27 mouse cellular contexts compared by ENCODE assay signal in the genomic region with DNA sequence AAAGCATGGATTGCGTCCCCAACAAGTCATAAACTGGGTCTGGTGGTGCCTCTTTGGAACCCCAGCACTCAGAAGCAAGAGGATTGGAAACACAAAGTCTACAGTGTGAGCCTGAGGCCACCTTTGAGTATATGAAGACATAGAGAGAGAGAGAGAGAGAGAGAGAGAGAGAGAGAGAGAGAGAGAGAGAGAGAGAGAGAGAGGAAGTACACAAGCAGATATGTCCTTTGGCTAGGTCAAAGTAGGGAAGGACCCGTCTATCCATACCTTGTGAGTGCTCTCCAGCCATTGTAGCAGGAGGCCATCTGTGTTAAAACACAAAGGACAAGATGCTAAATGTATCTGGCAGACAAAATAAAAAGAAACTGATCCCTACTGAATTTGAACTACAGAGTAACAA.
"Had no signal": no experiment of that assay in that cellular context is flagged by ENCODE, and none has a peak within 500 bp of the region (broad histone marks: within the 10 kb centered on the region; RNA-seq: fewer than 3 reads in every experiment).

No protein-coding gene starts in this region.

- H3K4me3 ChIP-seq: embryonic facial prominence, embryonic 10.5 days; embryonic facial prominence, embryonic 12.5 days; embryonic facial prominence, embryonic 13.5 days; embryonic facial prominence, embryonic 15.5 days; erythroblast, embryonic 14.5 days; forebrain, embryonic 10.5 days; forebrain, embryonic 12.5 days; forebrain, embryonic 13.5 days; forebrain, embryonic 15.5 days; gastrocnemius, adult 2 months; heart, adult 2 months had no signal

- H3K4me2 ChIP-seq: embryonic facial prominence, embryonic 12.5 days; embryonic facial prominence, embryonic 13.5 days; embryonic facial prominence, embryonic 15.5 days; forebrain, embryonic 12.5 days; forebrain, embryonic 13.5 days; forebrain, embryonic 15.5 days had no signal

- ATAC-seq: forebrain, embryonic 13.5 days; forebrain, embryonic 14.5 days; forebrain, embryonic 15.5 days; forebrain, embryonic 16.5 days; forebrain, postnatal 0 days had no signal

- H3K9me3 ChIP-seq: embryonic facial prominence, embryonic 10.5 days; embryonic facial prominence, embryonic 12.5 days; embryonic facial prominence, embryonic 15.5 days; forebrain, embryonic 12.5 days; forebrain, embryonic 13.5 days; forebrain, embryonic 15.5 days had no signal

- H3K4me1 ChIP-seq: embryonic facial prominence, embryonic 12.5 days; embryonic facial prominence, embryonic 13.5 days had no signal

- H3K27me3 ChIP-seq: embryonic facial prominence, embryonic 12.5 days; embryonic facial prominence, embryonic 13.5 days; embryonic facial prominence, embryonic 15.5 days; forebrain, embryonic 13.5 days; forebrain, embryonic 15.5 days had no signal

- DNase-seq: cerebellum, adult 9-10 months; cerebellum, adult 9-11 months; cerebellum, postnatal 10 days; cerebellum, postnatal 14 days; cerebellum, postnatal 25 days; cerebellum, postnatal 36 days; embryo, embryonic 11 days; forebrain, postnatal 0 days; gastrocnemius, adult 2 months; gastrocnemius, postnatal 10 days; gastrocnemius, postnatal 14 days; gastrocnemius, postnatal 25 days; gastrocnemius, postnatal 36 days; heart, adult 11 months; heart, adult 18-20 months; heart, adult 2 months had no signal

- H3K9ac ChIP-seq: embryonic facial prominence, embryonic 12.5 days; embryonic facial prominence, embryonic 13.5 days; embryonic facial prominence, embryonic 15.5 days; forebrain, embryonic 12.5 days; forebrain, embryonic 13.5 days; forebrain, embryonic 15.5 days; forebrain, postnatal 0 days had no signal

- H3K27ac ChIP-seq: embryonic facial prominence, embryonic 12.5 days; embryonic facial prominence, embryonic 13.5 days; embryonic facial prominence, embryonic 15.5 days; forebrain, embryonic 10.5 days; forebrain, embryonic 12.5 days; forebrain, embryonic 13.5 days; forebrain, embryonic 15.5 days; gastrocnemius, adult 2 months; heart, adult 2 months had no signal

- H3K36me3 ChIP-seq: embryonic facial prominence, embryonic 10.5 days; embryonic facial prominence, embryonic 12.5 days; embryonic facial prominence, embryonic 13.5 days; embryonic facial prominence, embryonic 15.5 days; forebrain, embryonic 10.5 days; forebrain, embryonic 12.5 days; forebrain, embryonic 15.5 days had no signal
